Mouse (Mus musculus): ENCODE data around the gene Chtop.

Chtop gene

DNA sequence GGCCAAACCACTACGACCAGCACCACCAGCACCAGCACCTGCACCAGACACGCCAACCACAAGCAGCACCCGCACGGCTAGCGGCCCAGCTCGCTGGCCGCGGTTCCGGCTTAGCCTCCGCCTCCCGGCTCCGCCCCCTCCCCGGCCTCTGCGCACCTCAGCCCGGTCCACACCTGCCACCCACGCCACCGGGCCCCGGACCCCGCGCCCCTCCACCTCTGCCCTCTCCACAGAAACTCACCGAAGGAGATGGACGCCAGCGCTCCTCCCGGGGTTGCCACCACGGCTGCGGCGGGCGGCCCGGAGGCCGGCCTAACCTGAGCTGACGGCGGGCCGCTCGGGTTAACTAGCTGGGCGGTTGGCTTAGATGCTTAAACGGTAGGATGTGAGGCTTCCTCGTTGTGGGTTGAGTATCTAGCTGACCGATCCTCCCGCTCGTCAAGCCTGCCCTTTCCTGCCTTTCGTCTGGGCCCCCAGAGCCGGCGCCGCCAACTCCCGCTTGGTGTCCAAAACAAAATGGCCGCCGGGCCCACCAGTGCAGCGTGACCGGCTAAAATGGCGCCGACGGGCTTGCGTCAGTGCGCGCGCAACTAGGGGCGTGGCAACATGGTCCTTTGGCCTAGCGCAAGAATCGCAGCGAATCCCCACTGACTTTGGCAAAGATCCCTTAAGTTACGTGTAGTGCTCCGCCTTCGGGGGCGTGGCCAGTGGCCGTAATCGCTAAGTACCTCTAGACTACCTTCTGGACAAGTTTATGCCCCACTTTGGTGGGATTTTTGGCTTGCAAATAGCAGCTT lies at the start of gene Chtop:
Gene Chtop, minus strand, starts transcription at position 549 of the 797 bp plus-strand sequence.
- in situ Hi-C loops (cut with MboI), result no loop called here

DNA sequence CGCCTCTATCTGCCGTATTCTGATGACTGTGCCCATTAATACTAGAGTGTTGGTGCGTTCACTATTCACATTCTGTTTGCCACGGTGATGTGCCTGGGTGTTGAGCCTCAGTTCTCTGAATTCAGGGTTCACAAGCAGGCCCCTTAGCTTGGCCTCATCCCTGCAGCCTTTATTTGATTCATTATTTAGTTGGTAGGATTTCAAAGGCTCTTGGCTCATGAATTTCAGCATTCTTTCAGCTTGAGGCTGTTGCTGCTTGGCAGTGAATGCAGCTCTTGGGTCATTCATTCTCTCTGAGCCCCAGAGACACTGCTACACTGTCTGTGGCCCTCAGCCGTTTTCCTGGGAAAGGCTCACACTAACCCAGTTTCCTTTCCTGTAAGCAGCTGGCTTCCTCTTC lies 46.7 kb upstream of the Chtop start:
- in situ Hi-C loops (cut with MboI), result no loop called here

DNA sequence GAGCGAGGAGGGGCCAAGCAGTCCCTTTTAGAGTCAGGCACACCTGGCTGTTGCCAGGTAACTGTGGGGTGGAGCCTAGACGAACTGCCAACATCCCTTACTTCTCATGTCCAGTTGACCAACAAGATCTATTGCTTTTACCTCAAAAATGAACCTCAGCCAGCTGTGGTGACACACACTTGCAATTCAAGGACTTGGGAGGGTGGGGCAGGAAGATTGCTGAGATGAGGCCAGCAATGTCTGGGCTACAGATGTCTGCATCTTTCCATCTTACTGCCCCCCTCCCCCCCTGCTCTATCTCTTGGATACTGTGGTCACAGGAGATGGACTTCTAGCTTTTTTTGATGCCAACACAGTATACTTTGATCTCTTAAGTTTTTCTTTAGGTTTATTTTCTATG lies 42.9 kb upstream of the Chtop start:
- in situ Hi-C loops (cut with MboI), result no loop called here

DNA sequence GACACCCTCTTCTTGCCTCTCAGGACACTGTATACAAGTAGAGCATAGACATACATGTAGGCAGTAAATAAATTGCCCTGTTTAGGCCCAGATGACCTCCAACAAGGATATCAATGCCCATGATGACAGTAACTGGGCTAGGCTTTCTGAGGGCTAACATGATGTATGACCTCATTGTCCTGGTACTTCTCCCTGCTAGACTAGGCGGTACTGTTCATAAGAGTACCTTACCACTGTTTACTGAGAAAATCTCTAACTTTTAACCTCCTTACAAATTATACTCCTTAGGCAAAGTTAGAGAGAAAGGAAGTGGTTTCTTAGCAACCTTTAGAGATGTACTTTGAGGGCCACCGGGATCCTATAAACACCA lies 41.1 kb upstream of the Chtop start:
- in situ Hi-C loops (cut with MboI), result no loop called here

DNA sequence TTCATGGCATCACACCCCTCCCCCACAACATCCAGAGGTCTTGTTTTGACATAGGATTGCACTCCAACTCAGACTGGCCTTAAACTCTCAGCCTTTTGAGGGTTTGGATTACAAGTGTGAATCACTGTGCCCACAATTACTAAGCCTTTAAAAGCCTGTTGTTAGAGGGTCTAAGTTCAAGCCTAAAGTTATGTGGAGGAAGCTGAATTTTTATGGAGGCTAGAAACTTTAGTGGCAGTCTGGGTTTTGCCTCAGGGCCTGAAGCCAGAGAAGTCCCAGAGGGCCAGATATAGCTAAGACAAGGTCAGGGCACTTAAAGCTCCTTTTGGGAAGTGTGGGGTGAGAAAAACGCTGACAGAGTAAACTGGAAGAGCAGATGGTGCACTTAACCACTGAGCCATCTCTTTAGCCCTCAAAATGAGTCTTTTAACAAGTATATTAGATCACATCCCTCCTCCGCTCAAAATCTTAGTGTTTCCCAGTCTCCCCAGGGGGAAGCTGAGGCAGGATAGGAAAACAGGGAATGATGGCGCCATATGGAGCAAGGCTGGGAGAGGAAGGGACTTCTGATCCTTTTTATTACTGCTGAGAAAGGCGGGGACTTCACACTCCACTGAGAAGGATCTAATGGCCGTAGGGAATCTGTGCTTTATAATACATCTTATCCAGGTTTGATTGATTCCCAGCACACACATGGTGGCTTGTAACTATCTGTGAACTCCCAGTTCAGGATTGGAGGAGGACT lies 40.5 kb upstream of the Chtop start:
- in situ Hi-C loops (cut with MboI), result no loop called here

DNA sequence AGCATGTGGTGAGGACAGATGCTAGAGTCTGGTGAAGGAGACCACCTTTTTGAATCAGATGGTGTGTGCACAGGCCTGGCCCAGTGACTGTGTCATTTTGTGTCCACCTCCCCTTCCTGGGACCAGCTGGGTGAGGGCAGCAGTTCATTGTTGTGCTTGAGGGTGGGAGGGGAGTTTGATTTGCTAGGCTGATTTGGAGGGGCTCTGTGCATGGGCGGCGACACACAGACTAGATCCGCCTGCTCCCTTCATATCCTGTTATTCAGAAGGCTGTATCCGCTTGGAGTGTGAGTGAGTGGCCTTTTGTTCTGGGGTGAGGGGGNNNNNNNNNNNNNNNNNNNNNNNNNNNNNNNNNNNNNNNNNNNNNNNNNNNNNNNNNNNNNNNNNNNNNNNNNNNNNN lies 31.6 kb upstream of the Chtop start:
- in situ Hi-C loops (cut with MboI), result no loop called here

DNA sequence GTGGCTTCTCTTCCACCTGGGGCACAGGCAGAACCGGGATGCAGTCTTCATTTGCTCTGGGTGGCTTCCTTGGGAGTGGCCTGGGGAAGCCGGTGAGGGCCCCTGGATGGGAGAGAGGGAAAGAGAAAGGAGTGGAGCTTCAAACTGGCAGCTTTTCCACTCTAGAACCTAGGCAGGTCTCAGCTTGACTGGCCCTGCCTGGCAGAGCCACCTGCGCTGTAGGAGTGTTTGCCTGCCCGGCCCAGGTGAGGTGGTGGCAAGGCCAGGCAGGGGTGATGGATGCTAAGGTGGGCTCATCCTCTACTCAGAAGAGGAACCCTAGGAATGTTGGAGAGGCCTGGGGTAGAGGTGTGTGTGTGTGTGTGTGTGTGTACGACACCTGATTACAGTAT lies 28.6 kb upstream of the Chtop start:
- in situ Hi-C loops (cut with MboI), result no loop called here

DNA sequence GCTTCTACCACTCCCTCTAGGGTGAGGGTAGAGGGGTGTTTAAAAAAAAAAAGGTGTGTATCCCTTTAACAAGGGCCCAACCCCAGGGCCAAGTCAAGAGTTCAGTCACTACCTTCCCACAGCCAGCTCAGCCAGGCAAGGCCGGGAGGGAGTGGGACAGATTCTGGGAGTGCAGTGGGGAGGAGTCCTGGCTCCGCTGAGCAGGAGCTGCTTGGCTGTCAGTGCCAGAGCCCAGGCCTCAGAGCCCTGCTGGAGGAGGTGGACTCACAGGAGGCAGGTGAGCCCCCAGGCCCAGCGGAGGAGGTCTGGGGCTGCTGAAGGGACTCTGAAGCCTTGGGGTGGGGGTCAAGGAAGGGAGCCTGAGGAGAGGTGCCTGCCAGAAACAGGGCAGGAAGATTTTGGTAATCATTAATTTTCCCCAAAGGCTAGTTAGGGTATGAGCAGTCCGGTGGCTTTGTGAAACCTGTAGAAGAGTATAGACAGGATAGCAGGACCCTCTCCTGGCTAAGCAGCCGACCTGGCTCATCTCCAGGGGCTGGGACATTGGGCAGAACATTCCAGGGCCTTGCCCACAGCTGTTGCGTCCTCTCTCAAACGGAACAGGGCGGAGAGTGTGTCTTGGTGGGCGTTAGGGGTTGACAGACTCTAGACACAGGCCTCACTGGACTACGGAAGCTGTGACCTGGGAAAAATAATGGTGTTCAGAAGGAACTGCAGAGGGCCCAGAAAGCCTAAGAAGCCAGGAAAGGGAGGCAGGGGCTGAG lies 28.0 kb upstream of the Chtop start, which contains the start of gene S100a16:
Gene S100a16, plus strand, starts transcription at position 114 of the 764 bp plus-strand sequence.
- in situ Hi-C loops (cut with MboI), result no loop called here

DNA sequence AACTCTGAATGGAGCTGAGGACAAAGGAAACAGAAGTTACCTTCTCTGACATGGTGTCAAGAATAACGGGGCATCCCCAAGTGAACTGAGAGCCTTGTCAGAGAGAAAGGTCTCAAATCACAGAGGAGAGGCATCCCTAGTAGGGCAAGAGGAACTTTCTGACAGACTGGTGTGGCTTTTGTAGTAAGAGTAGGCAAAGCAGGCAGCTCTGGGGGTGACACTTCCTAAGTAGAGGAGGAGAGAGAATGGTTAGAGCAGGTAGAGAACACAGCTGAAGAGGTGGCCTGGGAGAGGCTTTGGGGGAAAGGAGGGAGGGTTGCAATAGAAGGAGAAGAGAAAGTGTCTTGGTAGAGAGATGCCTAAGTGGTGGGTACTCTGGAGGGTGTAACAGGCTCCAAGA lies 26.1 kb upstream of the Chtop start:
- in situ Hi-C loops (cut with MboI), result no loop called here

DNA sequence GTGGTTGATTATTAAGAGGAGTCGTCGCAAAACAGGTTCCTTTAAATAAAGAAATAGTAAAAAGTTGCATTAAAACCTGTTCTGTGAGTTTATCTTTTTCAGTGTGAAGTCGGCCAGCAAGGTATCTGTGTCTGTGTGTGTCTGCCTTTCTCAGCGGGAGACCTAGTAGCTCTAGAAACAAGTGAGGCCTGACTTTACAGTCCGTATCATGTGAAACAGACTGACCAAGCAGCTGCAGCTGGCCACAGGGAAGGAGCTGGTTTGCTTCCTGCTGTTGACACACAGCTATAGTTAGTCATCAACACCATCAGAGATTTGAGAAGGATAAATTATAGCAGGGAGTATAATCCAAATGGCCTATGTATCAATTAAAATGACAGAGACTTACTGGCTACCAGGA lies 22.4 kb upstream of the Chtop start:
- in situ Hi-C loops (cut with MboI), result no loop called here

DNA sequence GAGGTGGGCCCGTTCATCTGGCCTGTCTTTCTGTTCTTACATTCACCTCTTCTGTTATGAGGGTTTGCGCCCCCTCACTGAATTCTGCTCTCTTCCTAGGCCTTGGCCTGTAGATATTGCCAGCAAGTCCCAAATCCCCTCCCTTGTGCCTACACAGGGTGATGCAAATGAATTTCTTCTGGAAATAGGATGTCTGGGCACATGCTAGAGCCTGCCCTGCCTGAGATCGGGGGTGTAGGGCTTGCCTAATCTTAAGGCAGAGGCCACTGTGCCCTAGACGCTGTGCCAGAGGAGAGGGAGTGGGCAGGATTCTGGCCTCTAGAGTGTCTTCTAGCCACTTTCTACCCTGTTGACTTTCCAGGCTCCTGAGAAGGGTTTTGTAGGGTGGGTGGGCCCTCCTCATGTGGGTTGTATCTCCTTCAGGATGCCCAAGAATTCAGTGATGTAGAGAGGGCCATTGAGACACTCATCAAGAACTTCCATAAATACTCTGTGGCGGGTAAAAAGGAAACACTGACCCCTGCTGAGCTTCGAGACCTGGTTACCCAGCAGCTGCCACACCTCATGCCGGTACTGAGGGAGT lies 18.1 kb upstream of the Chtop start:
- in situ Hi-C loops (cut with MboI), result no loop called here

DNA sequence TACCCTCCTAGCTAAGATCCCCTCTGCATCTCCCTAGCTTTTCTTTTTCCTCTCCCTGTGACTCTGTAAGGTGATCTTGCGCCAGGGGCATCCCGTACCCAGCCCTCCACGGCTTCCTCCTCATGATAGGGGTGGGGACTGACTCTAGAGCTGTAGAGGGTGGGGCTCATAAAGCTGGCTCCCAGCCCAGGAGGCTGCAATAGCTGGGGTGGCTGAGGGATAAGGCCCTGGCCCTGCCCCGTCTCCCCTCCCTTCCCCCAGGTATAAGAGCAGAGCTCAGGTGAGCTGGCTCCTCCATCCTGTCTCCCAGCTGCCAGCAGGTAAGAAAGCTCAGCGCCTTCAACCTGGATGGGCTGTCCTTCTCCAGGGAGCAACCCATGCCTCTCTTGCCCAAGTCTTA lies 17.3 kb upstream of the Chtop start, which contains the start of gene S100a14:
Gene S100a14, plus strand, starts transcription at position 277 of the 400 bp plus-strand sequence.
- in situ Hi-C loops (cut with MboI), result no loop called here

DNA sequence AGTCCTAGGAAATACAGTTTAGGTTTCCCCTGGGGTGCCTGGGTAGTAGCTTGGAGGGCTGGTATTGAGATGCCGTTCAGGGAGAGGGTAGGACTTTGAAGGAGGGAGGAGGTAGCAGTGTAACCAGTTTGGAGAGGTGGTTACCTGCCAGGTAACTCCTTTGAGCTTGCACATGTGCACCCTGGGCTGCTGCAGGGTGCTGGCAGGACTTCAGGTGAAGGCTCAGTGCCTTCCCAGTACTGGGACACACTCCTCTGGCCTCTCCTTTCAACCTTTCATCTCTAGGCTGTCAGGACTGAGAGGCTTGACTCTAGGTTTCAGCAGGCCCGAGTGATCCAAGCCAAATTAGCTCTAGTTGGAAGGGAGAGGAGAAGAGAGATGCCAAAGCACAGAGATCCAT lies 16.8 kb upstream of the Chtop start:
- in situ Hi-C loops (cut with MboI), result no loop called here

DNA sequence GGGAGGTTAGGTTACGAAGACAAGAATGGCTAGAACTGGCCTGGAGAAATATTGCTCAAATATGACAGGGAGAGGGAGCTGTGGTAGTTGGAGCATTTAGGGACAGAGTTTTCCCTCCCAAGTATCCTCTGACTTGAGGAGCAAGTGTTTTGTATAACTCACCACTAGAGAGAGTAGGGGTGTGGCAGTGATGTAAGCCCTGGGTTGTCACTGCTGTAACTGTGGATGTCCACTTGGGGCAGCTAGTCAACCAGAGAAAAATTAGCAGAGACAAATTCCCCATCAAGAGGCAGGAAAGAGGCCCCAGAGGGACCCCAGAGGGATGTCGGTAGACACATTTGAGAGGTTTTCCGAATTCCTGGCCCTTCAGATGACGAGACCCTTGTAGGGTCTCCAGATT lies 16.1 kb upstream of the Chtop start:
- in situ Hi-C loops (cut with MboI), result no loop called here

DNA sequence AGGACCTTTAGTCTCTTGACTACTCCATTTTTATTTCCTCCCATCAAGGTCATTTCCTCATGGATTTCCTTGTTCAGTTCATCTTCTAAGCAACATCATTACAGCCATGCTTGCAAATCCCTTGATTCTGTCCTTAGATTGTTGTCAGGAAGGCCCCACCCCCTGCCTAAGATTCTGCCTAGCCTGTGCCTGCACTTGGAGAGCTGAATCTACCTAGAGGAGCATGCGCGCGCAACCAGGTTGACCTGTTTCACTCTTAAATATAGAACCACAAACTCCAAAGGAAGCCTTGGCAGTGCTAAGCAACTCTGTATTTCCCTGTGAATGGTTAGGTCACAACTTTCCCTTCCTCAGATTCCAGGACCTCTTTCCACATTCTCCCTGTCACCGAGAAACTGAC lies 8.4 kb upstream of the Chtop start:
- in situ Hi-C loops (cut with MboI), result loop anchor here (10.0 kb wide), 1 partner anchor 97 kb away; the partner anchor contains the start of gene S100a6

DNA sequence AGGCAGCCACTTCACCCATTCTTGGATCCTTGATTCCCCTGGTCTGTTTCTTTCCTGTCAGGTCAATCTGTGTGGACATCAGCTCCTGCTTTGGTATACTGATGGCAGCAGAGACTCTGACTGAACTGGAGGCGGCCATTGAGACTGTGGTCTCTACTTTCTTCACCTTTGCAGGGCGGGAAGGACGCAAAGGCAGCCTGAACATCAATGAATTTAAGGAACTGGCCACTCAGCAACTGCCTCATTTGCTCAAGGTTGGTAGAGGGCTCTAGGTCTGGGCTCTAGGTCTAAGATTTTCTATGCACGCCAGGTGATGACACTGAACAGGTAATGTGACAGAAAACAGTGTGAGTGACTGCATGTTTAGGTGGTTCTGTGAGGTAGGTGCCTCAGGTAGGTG lies 6.5 kb upstream of the Chtop start:
- in situ Hi-C loops (cut with MboI), result loop anchor here (10.0 kb wide), 1 partner anchor 99 kb away; the partner anchor contains the start of gene S100a6

DNA sequence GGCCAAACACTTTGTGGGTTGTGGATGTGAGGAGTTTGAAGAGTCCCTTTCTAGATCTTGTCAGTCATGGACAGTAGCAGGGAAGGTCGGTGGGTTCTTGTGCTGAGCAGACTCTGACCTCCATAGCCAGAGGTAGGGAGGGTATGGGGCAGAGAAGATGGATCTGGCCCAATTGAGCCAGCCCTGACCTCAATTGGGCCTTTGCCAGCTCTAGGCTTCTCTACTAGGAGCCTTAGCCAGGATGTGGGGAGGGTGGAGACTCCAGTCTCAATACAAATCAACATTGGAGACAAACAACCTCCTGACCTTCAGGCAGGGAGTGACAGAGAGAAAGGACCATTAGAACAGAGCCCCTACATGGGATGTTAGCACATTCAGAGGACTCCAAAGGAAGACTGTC lies 5.9 kb upstream of the Chtop start:
- in situ Hi-C loops (cut with MboI), result loop anchor here (10.0 kb wide), 1 partner anchor 100 kb away; the partner anchor contains the start of gene S100a6

DNA sequence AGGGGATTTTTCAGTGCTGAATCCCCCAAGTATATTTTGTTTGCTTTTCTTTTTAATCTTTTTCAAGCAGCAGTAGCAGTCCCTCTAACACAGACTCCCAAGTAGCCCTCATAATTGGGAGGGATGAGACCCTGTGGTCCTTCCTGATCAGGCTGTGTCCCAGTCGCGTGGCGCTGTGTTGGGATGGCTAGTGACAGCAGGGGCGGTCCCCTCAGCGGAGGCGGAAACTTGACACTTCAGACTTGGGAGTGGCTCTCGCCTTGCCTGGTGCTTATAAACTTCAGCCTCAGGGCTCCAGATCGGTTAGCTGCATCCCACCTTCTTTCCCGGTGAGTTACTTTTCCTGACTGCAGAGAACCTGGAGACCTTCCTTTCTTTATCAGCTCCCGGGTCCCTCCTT lies 5.4 kb upstream of the Chtop start:
- in situ Hi-C loops (cut with MboI), result loop anchor here (10.0 kb wide), 1 partner anchor 100 kb away; the partner anchor contains the start of gene S100a6

DNA sequence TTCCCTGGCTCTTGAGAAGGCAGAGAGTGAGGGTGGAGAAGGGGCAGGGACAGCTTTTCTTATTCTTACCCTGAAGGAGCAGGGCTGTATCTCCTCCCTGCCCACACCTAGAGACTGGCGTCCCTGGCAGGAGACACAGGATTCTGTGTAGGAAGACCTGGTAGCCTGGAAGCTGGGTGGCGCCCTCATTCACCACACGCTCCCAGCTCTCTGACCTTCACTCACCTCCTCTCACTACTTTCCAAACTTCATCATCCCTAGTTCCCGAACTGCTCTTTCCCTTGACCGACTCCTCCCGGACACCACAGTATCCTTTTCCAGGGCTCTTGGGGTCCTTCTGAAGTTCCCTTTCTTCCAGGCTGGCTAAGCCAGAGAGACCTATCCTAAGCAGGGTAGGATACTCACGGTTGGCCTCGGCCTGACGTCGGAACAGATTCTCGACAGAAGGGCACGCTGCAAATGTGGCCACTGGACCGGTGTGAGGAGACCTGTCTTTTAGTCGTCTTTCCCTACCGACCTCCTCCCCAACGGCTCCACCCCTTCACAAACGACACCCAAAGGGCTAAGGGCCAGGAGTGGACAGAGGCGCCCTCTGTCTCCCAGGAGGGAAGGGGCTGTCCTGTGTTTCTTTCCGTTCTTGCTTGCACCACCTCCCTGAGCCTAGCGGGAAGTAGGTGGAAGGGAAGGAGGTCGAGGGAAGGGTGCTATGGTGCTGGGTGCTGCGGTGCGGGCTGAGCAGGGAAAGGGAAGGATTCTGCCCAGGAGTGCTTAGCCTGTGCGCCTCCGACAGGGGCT lies 4.7 kb upstream of the Chtop start, which contains the start of the genes S100a1 and S100a13:
Gene S100a1, minus strand, starts transcription at position 597 of the 795 bp plus-strand sequence.
Gene S100a13, plus strand, starts transcription at position 640 of the 795 bp plus-strand sequence.
- in situ Hi-C loops (cut with MboI), result loop anchor here (10.0 kb wide), 1 partner anchor 101 kb away; the partner anchor contains the start of gene S100a6

DNA sequence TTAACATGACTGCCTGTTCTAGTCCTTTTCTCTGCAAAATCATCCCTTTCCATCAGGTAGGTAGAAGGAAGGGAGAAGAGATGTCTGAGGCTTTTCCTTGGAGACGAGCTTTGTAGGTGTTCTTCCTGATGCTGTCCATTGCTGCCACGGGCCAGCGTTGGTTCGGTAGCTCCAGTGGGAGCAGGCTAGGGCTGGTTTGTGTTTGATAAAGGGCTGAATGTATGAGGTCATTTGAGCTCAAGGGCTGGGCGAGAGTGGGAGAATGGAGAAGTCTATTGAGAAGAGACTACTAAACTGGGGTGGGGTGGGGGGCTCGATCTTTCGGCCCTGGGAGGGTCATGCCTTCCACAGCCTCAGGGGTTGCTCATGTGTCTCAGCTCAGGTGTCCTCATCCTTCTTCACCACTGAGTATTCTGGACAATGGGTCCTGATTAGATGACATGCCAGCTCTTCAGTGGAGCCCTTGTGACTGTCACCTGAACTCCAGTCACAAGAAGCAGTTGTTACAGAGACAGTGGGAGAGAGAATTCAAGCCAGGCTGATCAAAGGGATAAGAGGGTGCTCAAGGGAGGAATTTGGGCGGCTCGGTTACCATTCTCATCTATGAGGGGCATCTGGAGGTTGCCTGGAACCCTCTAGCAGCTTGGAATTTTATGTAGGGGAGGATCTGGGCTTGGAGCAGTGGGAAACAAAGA lies 3.8 kb upstream of the Chtop start:
- in situ Hi-C loops (cut with MboI), result loop anchor here (10.0 kb wide), 1 partner anchor 102 kb away; the partner anchor contains the start of gene S100a6
